Mouse (Mus musculus) liver, adult 2 months (tissue): Measurements from ENCODE around the gene Slc25a13. TPM values are rescaled to one million over a fixed set of nuclear protein-coding genes. Genes with fewer than 3 reads are reported as not detected.

Experiments
- DNase-seq: peaks from one replicate; pipeline ENCODE4 v3.0.0-alpha.2; 2011; ENCODE audit warnings: low read depth, low spot score; ENCODE audit errors: extremely low read depth
- H3K27ac ChIP-seq: fragments of 200-500 bp; replicated peaks from 2 replicates; pipeline ENCODE4 v1.5.1; 2012; ENCODE audit warnings: low read depth, mild to moderate bottlenecking, control low read depth, inconsistent platforms, low read length; ENCODE audit not compliant: insufficient read depth
- H3K27me3 ChIP-seq: fragments of 200-500 bp; 2 replicates; pipeline ENCODE4 v1.6.1; 2012; ENCODE audit warnings: mild to moderate bottlenecking, moderate library complexity, low read length, inconsistent platforms; ENCODE audit not compliant: control insufficient read depth, insufficient read depth
- H3K36me3 ChIP-seq: fragments of 200-500 bp; 2 replicates; pipeline ENCODE4 v1.6.1; 2012; ENCODE audit warnings: low read length, inconsistent platforms; ENCODE audit not compliant: control insufficient read depth, insufficient read depth
- H3K4me1 ChIP-seq: fragments of 200-500 bp; 2 replicates; pipeline ENCODE4 v1.6.1; 2011; ENCODE audit warnings: low read length; ENCODE audit not compliant: control insufficient read depth, insufficient read depth
- H3K4me3 ChIP-seq: fragments of 200-500 bp; 2 replicates; pipeline ENCODE4 v1.5.1; 2011; ENCODE audit warnings: low read depth, mild to moderate bottlenecking, control low read depth, low read length, moderate library complexity; ENCODE audit not compliant: insufficient read depth
- H3K79me2 ChIP-seq: fragments of 200-500 bp; 2 replicates; pipeline ENCODE4 v1.6.1; 2012; ENCODE audit warnings: inconsistent platforms, mild to moderate bottlenecking, low read length, moderate library complexity; ENCODE audit not compliant: control insufficient read depth, insufficient read depth
- H3K9ac ChIP-seq: fragments of 200-500 bp; 2 replicates; pipeline ENCODE4 v1.6.1; 2012; ENCODE audit warnings: low read depth, mild to moderate bottlenecking, control low read depth, inconsistent platforms, low read length
- CTCF ChIP-seq: fragments of 200-500 bp; IDR thresholded peaks from 2 replicates; pipeline ENCODE4 v1.5.1; 2011; ENCODE audit warnings: low read depth, low read length, control low read depth
- POLR2A ChIP-seq: fragments of 200-500 bp; IDR thresholded peaks from 2 replicates; pipeline ENCODE4 v1.6.1; 2011; ENCODE audit warnings: low read length, control low read depth; ENCODE audit not compliant: insufficient read depth; ENCODE audit errors: extremely low read depth
- WGBS: fragments of 180-500 bp; shearing (Covaris S2); methylation state at CpG from one replicate; pipeline ENCODE4 v1.1.7; 2018; 5-methylcytosine and 5-hydroxymethylcytosine counted together
- polyA plus RNA-seq: library from polyadenylated mRNA; depleted of rRNA; stranded (reverse); fragments of >200 nt; gene quantifications from 2 replicates; pipeline ENCODE4 v1.2.3, GENCODE M21; 2012
- total RNA-seq: library from RNA; depleted of rRNA; stranded (reverse); fragments of >200 nt; gene quantifications from 2 replicates; pipeline ENCODE4 v1.2.3, GENCODE M21; 2014

The Slc25a13 gene
- total and polyA plus RNA-seq, 2 experiments = 53.5 to 232 TPM

- H3K4me1 ChIP-seq = peaks cover 20% of the 10 kb centered on the region
- H3K79me2 ChIP-seq = peaks cover 10% of the 10 kb centered on the region; the same call in 1 of the 2 replicates
- peak overlapping the region; percentile 96 for H3K27ac ChIP-seq
- H3K27me3 ChIP-seq = no peaks in the 10 kb centered on the region
- no peaks in the 10 kb centered on the region; the same call in 1 of the 2 replicates for H3K36me3 ChIP-seq
- peak overlapping the region; percentile 32 for H3K9ac ChIP-seq
- H3K4me3 ChIP-seq = peak overlapping the region; percentile 86; the same call in 1 of the 2 replicates
- TF ChIP-seq POLR2A = no peak
- no peak for TF ChIP-seq CTCF
- DNase-seq = no peak
- 5% methylated on average over 5 of the region's 5 CpGs for WGBS
Observed at GRCm38 (mm10) chr6:6217286-6217625, 283 bp upstream of the Slc25a13 start.

- Histone ChIP-seq H3K9ac (peak overlapping the region; percentile 89), H3K4me3 (peak overlapping the region; percentile 86), H3K27me3 (no peaks in the 10 kb centered on the region), H3K27ac (peak overlapping the region; percentile 96), H3K4me1 (peaks cover 29% of the 10 kb centered on the region), H3K36me3 (no peaks in the 10 kb centered on the region; the same call in 1 of the 2 replicates), H3K79me2 (peaks cover 21% of the 10 kb centered on the region; the same call in 1 of the 2 replicates)
- no peak for TF ChIP-seq POLR2A
- 17% methylated on average over 5 of the region's 5 CpGs for WGBS
- DNase-seq = peak; percentile 73
Observed at GRCm38 (mm10) chr6:6216120-6216506, 860 bp downstream of the Slc25a13 start.

- 35% methylated on average over 8 of the region's 8 CpGs for WGBS
- peak overlapping the region; percentile 54 for H3K9ac ChIP-seq
Observed at GRCm38 (mm10) chr6:6212360-6213310, 4.3 kb downstream of the Slc25a13 start.

DNA sequence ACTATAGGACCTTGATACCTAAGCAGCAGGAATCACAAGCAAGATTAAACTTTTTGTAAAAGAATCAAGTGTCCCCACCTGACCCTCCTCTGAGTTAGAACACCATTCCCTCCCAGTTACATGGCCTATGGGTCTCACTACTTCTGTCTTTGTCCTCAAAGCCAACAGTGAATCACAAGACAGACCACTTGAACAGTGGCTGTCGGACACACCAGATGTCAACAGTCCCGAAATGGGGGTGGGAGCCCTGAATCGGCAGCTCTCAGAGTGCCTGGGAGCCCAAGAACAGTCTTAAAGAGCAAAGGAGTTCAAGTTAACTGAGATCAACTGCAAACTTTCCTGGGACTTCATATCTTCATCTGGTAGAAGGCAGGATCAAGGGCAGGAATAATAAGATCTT, 5.0 kb downstream of the Slc25a13 start:
- WGBS = 70% methylated on average over 3 of the region's 3 CpGs
- Histone ChIP-seq H3K9ac (peak overlapping the region; percentile 36), H3K79me2 (peaks cover 48% of the 10 kb centered on the region), H3K4me1 (peaks cover 52% of the 10 kb centered on the region), H3K27me3 (no peaks in the 10 kb centered on the region), H3K36me3 (peaks cover 2% of the 10 kb centered on the region; the same call in 1 of the 2 replicates), H3K27ac (peak overlapping the region; percentile 73), H3K4me3 (no peak overlapping the region)
- TF ChIP-seq POLR2A (no peak), CTCF (no peak)
- DNase-seq = peak; percentile 12

More at GRCm38 (mm10) chr6:6212360-6213310, 4.3 kb downstream of the Slc25a13 start:
- TF ChIP-seq CTCF (no peak), POLR2A (no peak)
- Histone ChIP-seq H3K36me3 (no peaks in the 10 kb centered on the region; the same call in 1 of the 2 replicates), H3K79me2 (peaks cover 43% of the 10 kb centered on the region), H3K4me1 (peaks cover 47% of the 10 kb centered on the region), H3K27me3 (no peaks in the 10 kb centered on the region), H3K27ac (peak overlapping the region; percentile 73), H3K4me3 (peak overlapping the region; percentile 18; the same call in 1 of the 2 replicates)
- peak; percentile 30 for DNase-seq

- Histone ChIP-seq H3K9ac (no peak overlapping the region), H3K79me2 (peaks cover 49% of the 10 kb centered on the region), H3K4me1 (peaks cover 58% of the 10 kb centered on the region), H3K27ac (peak overlapping the region; percentile 88), H3K36me3 (peaks cover 3% of the 10 kb centered on the region; the same call in 1 of the 2 replicates), H3K4me3 (no peak overlapping the region), H3K27me3 (no peaks in the 10 kb centered on the region)
- no peak for DNase-seq
- TF ChIP-seq POLR2A = no peak
- TF ChIP-seq CTCF = no peak
- WGBS = 90% methylated on average over 7 of the region's 7 CpGs
Observed at GRCm38 (mm10) chr6:6210637-6211036, 6.3 kb downstream of the Slc25a13 start.
